Mouse (Mus musculus): ENCODE measurements at regions not wholly inside any gene's neighbourhood (a gene's known extent, or its start where the extent isn't known, plus 50 kb on each side); places are given as distances from the start of the nearest gene placed in this dataset.

GRCm38 (mm10) chr13:41957932-41958331, 93.9 kb upstream of the Hivep1 start:
- Histone ChIP-seq H3K27ac (replicated peaks; ENCODE audit: insufficient read depth, low read depth, low read length) (no peak overlapping the region), H3K4me3 (ENCODE audit: insufficient read depth, low read depth, low read length) (no peak overlapping the region), H3K4me1 (ENCODE audit: control insufficient read depth, insufficient read depth, low read length) (no peaks in the 10 kb centered on the region), H3K36me3 (ENCODE audit: control insufficient read depth, insufficient read depth, low read length) (no peaks in the 10 kb centered on the region), H3K79me2 (ENCODE audit: control insufficient read depth, insufficient read depth, low read length) (no peaks in the 10 kb centered on the region), H3K27me3 (ENCODE audit: control insufficient read depth, insufficient read depth, low read length) (no peaks in the 10 kb centered on the region), H3K9ac (ENCODE audit: low read depth, low read length) (no peak overlapping the region)
- TF ChIP-seq POLR2A (IDR thresholded peaks at IDR 0.05; ENCODE audit: extremely low read depth, insufficient read depth, low read length): no peak
- no peak for TF ChIP-seq CTCF (IDR thresholded peaks at IDR 0.05; ENCODE audit: low read depth, low read length)
- 78% methylated on average over 4 of the region's 4 CpGs for WGBS
- no peak for DNase-seq (ENCODE audit: extremely low read depth, low read depth, low spot score)

- Histone ChIP-seq H3K4me3 (ENCODE audit: insufficient read depth, low read depth, low read length) (no peak overlapping the region), H3K27ac (replicated peaks; ENCODE audit: insufficient read depth, low read depth, low read length) (no peak overlapping the region), H3K79me2 (ENCODE audit: control insufficient read depth, insufficient read depth, low read length) (no peaks in the 10 kb centered on the region), H3K9ac (ENCODE audit: low read depth, low read length) (no peak overlapping the region), H3K4me1 (ENCODE audit: control insufficient read depth, insufficient read depth, low read length) (no peaks in the 10 kb centered on the region), H3K27me3 (ENCODE audit: control insufficient read depth, insufficient read depth, low read length) (no peaks in the 10 kb centered on the region), H3K36me3 (ENCODE audit: control insufficient read depth, insufficient read depth, low read length) (no peaks in the 10 kb centered on the region)
- WGBS: 87% methylated on average over 4 of the region's 4 CpGs
- DNase-seq (ENCODE audit: extremely low read depth, low read depth, low spot score): no peak
- TF ChIP-seq CTCF (IDR thresholded peaks at IDR 0.05; ENCODE audit: low read depth, low read length): no peak
- no peak for TF ChIP-seq POLR2A (IDR thresholded peaks at IDR 0.05; ENCODE audit: extremely low read depth, insufficient read depth, low read length)
These were observed 95.9 kb upstream of the Hivep1 start for GRCm38 (mm10) chr13:41955884-41956283.

- Histone ChIP-seq H3K4me1 (ENCODE audit: control insufficient read depth, insufficient read depth, low read length) (no peaks in the 10 kb centered on the region), H3K9ac (ENCODE audit: low read depth, low read length) (no peak overlapping the region), H3K27ac (replicated peaks; ENCODE audit: insufficient read depth, low read depth, low read length) (no peak overlapping the region), H3K4me3 (ENCODE audit: insufficient read depth, low read depth, low read length) (no peak overlapping the region), H3K36me3 (ENCODE audit: control insufficient read depth, insufficient read depth, low read length) (no peaks in the 10 kb centered on the region), H3K79me2 (ENCODE audit: control insufficient read depth, insufficient read depth, low read length) (no peaks in the 10 kb centered on the region), H3K27me3 (ENCODE audit: control insufficient read depth, insufficient read depth, low read length) (no peaks in the 10 kb centered on the region)
- 81% methylated on average over 3 of the region's 3 CpGs for WGBS
- no peak for TF ChIP-seq POLR2A (IDR thresholded peaks at IDR 0.05; ENCODE audit: extremely low read depth, insufficient read depth, low read length)
- TF ChIP-seq CTCF (IDR thresholded peaks at IDR 0.05; ENCODE audit: low read depth, low read length): no peak
- no peak for DNase-seq (ENCODE audit: extremely low read depth, low read depth, low spot score)
These were observed 96.6 kb upstream of the Hivep1 start for GRCm38 (mm10) chr13:41955198-41955597.

- H3K9ac ChIP-seq (ENCODE audit: low read depth, low read length): no peak overlapping the region
- no peaks in the 10 kb centered on the region for H3K27me3 ChIP-seq (ENCODE audit: control insufficient read depth, insufficient read depth, low read length)
- no peaks in the 10 kb centered on the region for H3K79me2 ChIP-seq (ENCODE audit: control insufficient read depth, insufficient read depth, low read length)
- no peak for DNase-seq (ENCODE audit: extremely low read depth, low read depth, low spot score)
- 75% methylated on average over 3 of the region's 3 CpGs for WGBS
- TF ChIP-seq POLR2A (IDR thresholded peaks at IDR 0.05; ENCODE audit: extremely low read depth, insufficient read depth, low read length) (no peak), CTCF (IDR thresholded peaks at IDR 0.05; ENCODE audit: low read depth, low read length) (no peak)
- no peak overlapping the region for H3K27ac ChIP-seq (replicated peaks; ENCODE audit: insufficient read depth, low read depth, low read length)
- H3K4me1 ChIP-seq (ENCODE audit: control insufficient read depth, insufficient read depth, low read length): no peaks in the 10 kb centered on the region
- no peaks in the 10 kb centered on the region for H3K36me3 ChIP-seq (ENCODE audit: control insufficient read depth, insufficient read depth, low read length)
- no peak overlapping the region for H3K4me3 ChIP-seq (ENCODE audit: insufficient read depth, low read depth, low read length)
These were observed 99.4 kb upstream of the Hivep1 start for GRCm38 (mm10) chr13:41952453-41952852.

GRCm38 (mm10) chr13:41948241-41948640, 100.8 kb upstream of the Adtrp start:
- WGBS: 91% methylated on average over 3 of the region's 3 CpGs

GRCm38 (mm10) chr13:41932313-41933100, 85.0 kb upstream of the Adtrp start:
- WGBS: 63% methylated on average over 12 of the region's 12 CpGs

More at GRCm38 (mm10) chr13:41948241-41948640, 100.8 kb upstream of the Adtrp start:
- H3K27me3 ChIP-seq (ENCODE audit: control insufficient read depth, insufficient read depth, low read length): no peaks in the 10 kb centered on the region
- TF ChIP-seq POLR2A (IDR thresholded peaks at IDR 0.05; ENCODE audit: extremely low read depth, insufficient read depth, low read length): no peak
- no peak for TF ChIP-seq CTCF (IDR thresholded peaks at IDR 0.05; ENCODE audit: low read depth, low read length)
- no peaks in the 10 kb centered on the region for H3K36me3 ChIP-seq (ENCODE audit: control insufficient read depth, insufficient read depth, low read length)
- H3K4me1 ChIP-seq (ENCODE audit: control insufficient read depth, insufficient read depth, low read length): no peaks in the 10 kb centered on the region
- H3K4me3 ChIP-seq (ENCODE audit: insufficient read depth, low read depth, low read length): no peak overlapping the region
- DNase-seq (ENCODE audit: extremely low read depth, low read depth, low spot score): no peak
- no peak overlapping the region for H3K27ac ChIP-seq (replicated peaks; ENCODE audit: insufficient read depth, low read depth, low read length)
- H3K9ac ChIP-seq (ENCODE audit: low read depth, low read length): no peak overlapping the region
- H3K79me2 ChIP-seq (ENCODE audit: control insufficient read depth, insufficient read depth, low read length): no peaks in the 10 kb centered on the region

More at GRCm38 (mm10) chr13:41932313-41933100, 85.0 kb upstream of the Adtrp start:
- H3K4me3 ChIP-seq (ENCODE audit: insufficient read depth, low read depth, low read length): no peak overlapping the region
- no peaks in the 10 kb centered on the region for H3K79me2 ChIP-seq (ENCODE audit: control insufficient read depth, insufficient read depth, low read length)
- TF ChIP-seq CTCF (IDR thresholded peaks at IDR 0.05; ENCODE audit: low read depth, low read length) (no peak), POLR2A (IDR thresholded peaks at IDR 0.05; ENCODE audit: extremely low read depth, insufficient read depth, low read length) (no peak)
- no peak overlapping the region for H3K27ac ChIP-seq (replicated peaks; ENCODE audit: insufficient read depth, low read depth, low read length)
- H3K4me1 ChIP-seq (ENCODE audit: control insufficient read depth, insufficient read depth, low read length): no peaks in the 10 kb centered on the region
- H3K36me3 ChIP-seq (ENCODE audit: control insufficient read depth, insufficient read depth, low read length): no peaks in the 10 kb centered on the region
- no peaks in the 10 kb centered on the region for H3K27me3 ChIP-seq (ENCODE audit: control insufficient read depth, insufficient read depth, low read length)
- H3K9ac ChIP-seq (ENCODE audit: low read depth, low read length): no peak overlapping the region
- DNase-seq (ENCODE audit: extremely low read depth, low read depth, low spot score): no peak

All from liver, adult 2 months (tissue).